Mouse (Mus musculus): ENCODE measurements around the gene Lrg1. TPM values are rescaled to one million over a fixed set of nuclear protein-coding genes. Genes with fewer than 3 reads are reported as not detected.
"Not testable (repeated sequence)": the region's sequence is repeated elsewhere in the genome, so short reads cannot be mapped to it uniquely, and the experiment has no call there.

Lrg1 gene
- polyA plus RNA-seq, 1 experiment = 1.9 TPM

DNA sequence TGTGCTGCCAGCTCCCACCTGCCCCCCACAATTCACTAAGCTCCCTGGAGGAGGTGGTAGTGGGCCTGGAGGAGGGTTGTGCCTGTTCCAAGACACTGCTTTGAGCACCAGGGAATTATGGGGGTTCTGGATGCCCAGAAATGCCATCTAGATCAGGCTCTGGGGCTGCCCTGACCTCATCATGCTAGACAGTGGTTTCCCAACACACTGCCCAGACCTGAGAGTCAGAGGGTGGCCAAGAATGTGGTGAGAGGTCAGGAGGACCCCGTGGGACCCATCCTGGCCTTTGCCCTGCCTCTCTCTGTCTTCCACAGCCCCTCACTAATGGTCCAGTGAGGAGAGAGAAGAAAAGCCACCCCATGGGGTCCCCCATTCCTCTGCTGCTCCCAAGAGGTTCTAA lies 10.8 kb downstream of the Lrg1 start:
- DNase-seq (ENCODE audit: extremely low spot score in 1 of 2, low spot score in 1 of 2) = no peak

- DNase-seq (ENCODE audit: extremely low spot score in 1 of 2, low spot score in 1 of 2) = no peak
Observed at GRCm38 (mm10) chr17:56110571-56110970, 11.2 kb downstream of the Lrg1 start.

DNA sequence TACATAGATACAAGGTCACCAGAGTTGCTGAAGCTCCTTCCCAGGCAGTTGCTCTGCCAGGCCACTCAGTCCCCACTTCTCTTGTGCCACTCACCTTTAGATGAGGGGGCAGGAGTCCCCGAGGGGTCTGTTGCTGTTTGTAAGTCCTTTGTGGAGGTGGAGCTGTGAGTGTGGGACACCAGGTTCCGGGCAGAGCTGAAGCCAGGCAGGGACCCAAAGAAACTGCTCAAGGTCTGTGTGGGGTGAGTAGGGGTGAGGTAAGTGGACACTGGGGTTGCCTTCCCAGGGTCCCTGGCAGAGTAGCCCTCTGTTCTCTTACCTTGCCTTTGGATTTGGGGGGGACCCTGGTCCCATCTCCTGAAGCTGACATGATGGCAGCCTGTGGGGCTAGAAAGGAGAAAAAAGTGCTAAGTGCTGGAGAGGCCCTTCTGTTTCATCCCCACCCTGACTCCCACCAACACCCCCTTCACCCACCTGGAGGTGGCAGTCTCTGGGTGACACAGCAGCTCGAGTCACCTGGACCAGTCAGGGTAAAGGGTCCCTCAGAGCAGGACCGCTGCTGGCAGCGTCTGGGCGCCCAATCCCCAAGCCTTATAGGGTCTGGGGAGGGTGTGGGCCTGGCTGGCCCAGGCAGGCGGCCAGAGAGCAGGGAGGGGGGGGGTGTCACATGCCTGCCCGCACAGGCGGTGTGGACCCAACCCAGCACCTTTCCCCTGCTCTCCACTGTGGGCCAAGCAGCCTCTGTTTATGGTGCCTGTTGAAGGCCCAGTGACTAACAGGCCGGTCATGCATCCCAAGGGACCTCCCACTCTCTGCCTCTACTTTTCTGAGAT lies 12.4 kb downstream of the Lrg1 start, which contains the start of gene Plin4:
TSS of gene Plin4 (minus strand) at position 585 of the 833 bp plus-strand sequence.
- no peak for DNase-seq (ENCODE audit: extremely low spot score in 1 of 2, low spot score in 1 of 2)

GRCm38 (mm10) chr17:56108334-56109044 lies 13.3 kb downstream of the Lrg1 start:
- peak in 1 of 2 experiments; percentile 35 for DNase-seq (ENCODE audit: extremely low spot score in 1 of 2, low spot score in 1 of 2)

DNA sequence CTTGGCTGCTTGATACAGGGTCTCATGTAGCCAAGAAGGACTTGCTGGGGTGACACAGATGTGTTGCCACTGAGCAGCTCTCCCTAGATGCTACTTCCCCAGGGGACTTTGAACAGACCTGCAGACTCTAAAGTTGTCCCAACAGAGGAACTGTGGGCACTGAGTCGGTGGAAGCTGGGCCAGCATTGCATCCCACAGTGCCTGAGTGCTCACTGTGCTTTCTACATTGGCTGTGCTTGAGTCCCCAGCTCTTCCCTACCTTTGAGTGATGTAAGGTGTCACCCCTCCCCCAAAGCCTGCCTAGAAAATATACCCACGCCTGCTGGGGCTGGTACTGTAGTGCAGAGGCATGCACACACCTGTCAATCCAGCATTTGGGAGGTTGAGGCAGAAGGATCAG lies 14.1 kb downstream of the Lrg1 start:
- no peak for DNase-seq (ENCODE audit: extremely low spot score in 1 of 2, low spot score in 1 of 2)

GRCm38 (mm10) chr17:56106981-56107380 lies 14.8 kb downstream of the Lrg1 start:
- no peak for DNase-seq (ENCODE audit: extremely low spot score in 1 of 2, low spot score in 1 of 2)

- DNase-seq (ENCODE audit: extremely low spot score in 1 of 2, low spot score in 1 of 2) = not testable (repeated sequence)
Observed at GRCm38 (mm10) chr17:56106436-56106835, 15.4 kb downstream of the Lrg1 start.

DNA sequence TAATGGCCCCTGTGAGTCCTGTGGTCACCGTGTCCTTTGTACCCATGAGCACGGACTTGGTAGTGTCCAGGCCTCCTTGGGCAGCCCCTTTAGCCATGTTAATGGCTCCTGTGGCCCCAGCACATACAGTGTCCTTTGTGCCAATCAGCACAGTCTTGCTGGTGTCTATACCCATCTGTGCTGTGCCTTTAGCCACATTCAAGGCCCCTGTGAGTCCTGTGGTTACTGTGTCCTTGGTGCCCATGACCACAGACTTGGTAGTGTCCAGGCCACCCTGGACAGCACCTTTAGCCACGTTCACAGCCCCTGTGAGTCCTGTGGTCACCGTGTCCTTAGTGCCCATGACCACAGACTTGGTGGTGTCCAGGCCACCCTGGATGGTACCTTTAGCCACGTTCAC lies 17.0 kb downstream of the Lrg1 start:
- not testable (repeated sequence) for DNase-seq (ENCODE audit: extremely low spot score in 1 of 2, low spot score in 1 of 2)

- no peak for DNase-seq (ENCODE audit: extremely low spot score in 1 of 2, low spot score in 1 of 2)
Observed at GRCm38 (mm10) chr17:56103465-56104285, 18.1 kb downstream of the Lrg1 start.

GRCm38 (mm10) chr17:56102927-56103326 lies 18.9 kb downstream of the Lrg1 start:
- no peak for DNase-seq (ENCODE audit: extremely low spot score in 1 of 2, low spot score in 1 of 2)

GRCm38 (mm10) chr17:56102158-56102557 lies 19.6 kb downstream of the Lrg1 start:
- DNase-seq (ENCODE audit: extremely low spot score in 1 of 2, low spot score in 1 of 2) = no peak

DNA sequence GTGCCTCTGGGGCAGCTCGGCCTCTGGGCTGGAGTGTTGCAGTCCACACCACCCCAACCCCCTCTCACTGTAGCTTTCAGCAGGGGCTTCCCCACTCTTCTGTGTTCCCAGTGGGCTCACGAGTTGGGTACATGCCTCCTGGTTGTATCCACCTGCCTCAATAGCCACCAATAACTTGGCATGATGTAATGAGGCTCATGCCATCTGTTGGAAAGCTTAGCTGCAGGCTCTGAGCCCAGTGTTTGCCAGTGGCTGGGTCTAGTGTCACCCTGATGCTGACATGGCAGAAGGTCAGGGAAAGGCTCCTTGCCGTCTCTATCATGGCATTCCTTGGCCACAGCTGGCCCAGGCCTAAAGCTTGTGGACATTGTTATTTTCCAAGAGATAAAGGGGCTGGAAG lies 21.0 kb downstream of the Lrg1 start:
- no peak for DNase-seq (ENCODE audit: extremely low spot score in 1 of 2, low spot score in 1 of 2)

DNA sequence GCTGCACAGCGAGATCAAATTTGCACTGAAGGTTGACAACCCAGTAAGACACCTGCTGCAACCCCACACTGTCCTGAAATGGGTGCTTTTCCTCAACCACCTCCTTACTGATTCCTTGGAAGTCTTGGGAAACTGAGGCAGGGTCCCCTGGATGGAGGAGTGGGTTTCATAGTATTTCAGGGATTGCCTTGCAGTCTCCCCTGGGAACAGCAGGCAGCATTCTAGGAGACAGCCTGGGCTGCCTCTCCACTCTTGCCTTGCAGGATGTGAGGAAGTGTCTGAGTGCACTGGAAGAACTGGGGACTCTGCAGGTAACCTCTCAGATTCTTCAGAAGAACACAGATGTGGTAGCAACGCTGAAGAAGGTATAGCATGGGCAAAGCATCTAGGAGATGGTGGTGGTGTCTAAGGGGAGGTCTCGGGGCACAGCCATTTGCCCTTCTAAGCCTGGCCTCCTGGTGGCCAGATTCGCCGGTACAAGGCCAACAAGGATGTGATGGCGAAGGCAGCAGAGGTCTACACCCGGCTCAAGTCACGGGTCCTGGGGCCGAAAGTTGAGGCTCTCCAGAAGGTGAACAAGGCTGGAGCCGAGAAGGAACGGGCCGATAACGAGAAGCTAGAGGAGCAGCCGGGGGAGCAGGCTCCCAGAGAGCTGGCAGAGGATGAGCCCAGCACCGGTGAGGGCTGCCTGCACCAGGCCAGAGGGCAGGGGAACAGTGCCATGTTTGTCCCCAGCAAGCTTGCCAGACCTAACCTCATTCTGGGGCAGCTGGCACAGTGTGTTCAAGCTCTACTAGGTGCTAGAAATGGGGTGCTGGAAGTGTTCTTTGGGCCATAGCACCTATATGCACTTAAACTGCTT lies 22.9 kb downstream of the Lrg1 start:
- no peak for DNase-seq (ENCODE audit: extremely low spot score in 1 of 2, low spot score in 1 of 2)

- DNase-seq (ENCODE audit: extremely low spot score in 1 of 2, low spot score in 1 of 2) = no peak
Observed at GRCm38 (mm10) chr17:56098180-56098579, 23.6 kb downstream of the Lrg1 start.

GRCm38 (mm10) chr17:56096883-56097282 lies 24.9 kb downstream of the Lrg1 start:
- DNase-seq (ENCODE audit: extremely low spot score in 1 of 2, low spot score in 1 of 2) = no peak

- no peak for DNase-seq (ENCODE audit: extremely low spot score in 1 of 2, low spot score in 1 of 2)
Observed at GRCm38 (mm10) chr17:56092794-56093193, 29.0 kb downstream of the Lrg1 start.

GRCm38 (mm10) chr17:56092312-56092711 lies 29.5 kb downstream of the Lrg1 start:
- DNase-seq (ENCODE audit: extremely low spot score in 1 of 2, low spot score in 1 of 2) = no peak

DNA sequence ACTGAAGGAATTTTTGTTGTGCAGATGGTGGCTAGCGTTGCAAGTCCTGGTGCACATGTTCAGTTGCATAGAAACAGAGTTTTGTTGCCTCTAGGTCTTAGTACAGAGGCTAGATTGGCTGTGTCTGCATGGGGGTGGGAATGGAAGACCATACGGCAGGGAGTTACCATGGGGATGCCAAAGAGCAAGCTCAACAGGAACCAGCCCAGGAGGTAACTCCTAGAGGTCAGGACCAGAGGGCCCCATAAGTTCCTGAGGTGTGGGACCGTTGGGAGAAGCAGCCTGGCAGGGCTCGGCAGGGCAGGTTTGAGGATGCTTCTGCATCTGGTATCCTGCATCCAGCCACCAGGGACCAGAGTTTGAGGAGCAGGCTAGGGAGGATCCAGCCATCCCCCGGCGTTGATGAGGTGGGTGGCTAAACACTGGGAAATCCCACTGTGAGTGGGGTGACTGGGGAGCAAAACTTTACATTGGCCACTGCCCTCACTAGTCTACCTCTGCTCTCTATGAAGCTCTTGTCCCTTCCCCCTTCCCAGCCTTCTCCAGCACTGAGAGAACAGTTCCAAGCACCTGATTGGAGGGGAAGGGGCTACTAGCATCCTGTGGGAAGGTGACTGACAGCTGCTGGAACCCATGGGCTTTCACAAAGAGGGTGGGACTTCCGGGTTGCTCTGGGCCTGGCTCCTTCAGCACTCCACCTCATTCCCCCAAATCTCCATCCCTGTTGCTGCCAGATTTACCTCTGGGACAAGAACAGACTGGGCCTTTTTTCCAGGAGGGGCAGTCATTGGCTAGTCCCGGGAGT lies 40.8 kb downstream of the Lrg1 start:
- DNase-seq (ENCODE audit: extremely low spot score in 1 of 2, low spot score in 1 of 2) = peak; percentile 46 to 64

DNA sequence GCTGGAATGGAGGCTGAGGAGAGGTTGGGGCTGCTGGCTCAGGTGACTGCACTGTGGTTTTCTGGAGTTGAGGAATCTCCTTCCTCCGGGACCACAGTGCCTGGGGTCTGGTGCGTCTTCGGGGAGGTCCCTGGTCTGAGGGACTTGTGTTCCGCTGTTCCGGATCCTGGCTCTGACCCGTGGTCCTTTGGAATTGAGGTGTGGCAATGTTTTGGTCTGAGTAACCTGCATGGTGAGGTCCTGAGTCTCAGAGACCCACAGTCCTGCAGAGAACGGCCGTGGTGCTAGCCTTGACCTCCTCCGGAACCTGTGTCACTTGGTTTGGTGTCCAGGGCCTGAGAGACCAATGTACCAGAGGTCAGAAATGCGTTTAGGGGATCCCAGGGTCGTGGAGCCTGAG lies 41.9 kb downstream of the Lrg1 start:
- DNase-seq (ENCODE audit: extremely low spot score in 1 of 2, low spot score in 1 of 2) = no peak
